Mouse (Mus musculus) bone marrow, adult 2 months (tissue): ENCODE measurements around the gene Svs3b.

Experiments used
- CTCF ChIP-seq: fragments of 200-500 bp; IDR thresholded peaks from 2 replicates; pipeline ENCODE4 v1.5.1; 2011; ENCODE audit warnings: low read length, control low read depth; ENCODE audit not compliant: control insufficient read depth, insufficient read depth
- POLR2A ChIP-seq: fragments of 200-500 bp; IDR thresholded peaks from 2 replicates; pipeline ENCODE4 v1.6.1; 2011; ENCODE audit warnings: low read depth, mild to moderate bottlenecking, control low read depth, low read length, borderline replicate concordance; ENCODE audit not compliant: control insufficient read depth

- TF ChIP-seq CTCF = no peak
- no peak for TF ChIP-seq POLR2A
These were observed 21.9 kb upstream of the Svs3b start, which contains the start of gene Svs4 for GRCm38 (mm10) chr2:164278359-164278758.
